Mouse (Mus musculus) kidney, postnatal 14 days (tissue): ENCODE measurements at regions not wholly inside any gene's neighbourhood (a gene's known extent, or its start where the extent isn't known, plus 50 kb on each side); places are given as distances from the start of the nearest gene placed in this dataset.

Source experiments
- DNase-seq: peaks from one replicate; pipeline ENCODE4 v3.0.0; 2022; ENCODE audit warnings: mixed read lengths

- DNase-seq, result no peak
Observed at GRCm38 (mm10) chr12:97312282-97313040, 946.8 kb downstream of the Galc start.

- no peak for DNase-seq
Observed at GRCm38 (mm10) chr12:97278792-97279191, 980.5 kb downstream of the Galc start.

- peak; percentile 1 for DNase-seq
Observed at GRCm38 (mm10) chr12:97278331-97278730, 980.9 kb downstream of the Galc start.
